Mouse (Mus musculus): ENCODE results near the gene Polr3b. TPM values are rescaled to one million over a fixed set of nuclear protein-coding genes. Genes with fewer than 3 reads are reported as not detected.

The Polr3b gene
- polyA plus RNA-seq, 1 experiment from 2014 or later, result 11.2 TPM

GRCm38 (mm10) chr10:84774573-84774972 lies 152.5 kb downstream of the Polr3b start:
- H3K9me3 ChIP-seq (replicated peaks; ENCODE audit: control insufficient read depth, low read length), result no peaks in the 10 kb centered on the region
- H3K36me3 ChIP-seq (ENCODE audit: control insufficient read depth, insufficient read depth, low read length), result no peaks in the 10 kb centered on the region
- ATAC-seq (ENCODE audit: insufficient read depth, low FRiP score), result 0 out of 2 replicates have a peak, but pooled peaks have one; percentile 53
- no peak overlapping the region for H3K9ac ChIP-seq (ENCODE audit: low read length)
- WGBS, result 71% methylated on average over 12 of the region's 12 CpGs
- H3K4me3 ChIP-seq (replicated peaks; ENCODE audit: low read length), result no peak overlapping the region
- no peak overlapping the region for H3K4me2 ChIP-seq (ENCODE audit: low read depth, low read length)
- H3K27ac ChIP-seq (ENCODE audit: low read length), result no peak overlapping the region
- H3K27me3 ChIP-seq (ENCODE audit: control insufficient read depth, insufficient read depth, low read length), result no peaks in the 10 kb centered on the region
- H3K4me1 ChIP-seq (ENCODE audit: control insufficient read depth, insufficient read depth, low read length), result no peaks in the 10 kb centered on the region

Other genes starting within 250 kb of the Polr3b start
- gene Nuak1, start 181.7 kb upstream of the Polr3b start, polyA plus RNA-seq (2015; fragmentation: Nextera tagmentation; extraction: Ambion mirVana), result 0.76 and 1.1 TPM in 2 replicates
- 30.8 and 36.0 TPM in 2 replicates for gene Ckap4, start 88.2 kb upstream of the Polr3b start, polyA plus RNA-seq (2015; fragmentation: Nextera tagmentation; extraction: Ambion mirVana)
- gene Tcp11l2, start 45.7 kb upstream of the Polr3b start, polyA plus RNA-seq (2015; fragmentation: Nextera tagmentation; extraction: Ambion mirVana), result 25.7 and 28.9 TPM in 2 replicates
- 0.06 TPM in 1 of 2 replicates, not detected in the other for gene Rfx4, start 133.8 kb downstream of the Polr3b start, polyA plus RNA-seq (2015; fragmentation: Nextera tagmentation; extraction: Ambion mirVana)